Mouse (Mus musculus) erythroblast, embryonic 14.5 days (primary cell): ENCODE measurements around the gene Synj2.

ENCODE experiments used
- GATA1 ChIP-seq: IDR thresholded peaks from 2 replicates; pipeline ENCODE4 v1.6.1; 2012; ENCODE audit warnings: low read length, inconsistent platforms, mixed read lengths
- TAL1 ChIP-seq: IDR thresholded peaks from 3 replicates; pipeline ENCODE4 v1.6.1; 2012; ENCODE audit warnings: low read length, inconsistent platforms, mixed read lengths

GRCm38 (mm10) chr17:6002563-6002962 lies 61.5 kb downstream of the Synj2 start:
- TF ChIP-seq TAL1 (no peak), GATA1 (no peak)
